Mouse (Mus musculus) right cerebral cortex, postnatal 10 days (tissue): Measurements from ENCODE around the gene Zfp653.

Experiments
- DNase-seq, 2 experiments: peaks; one replicate each; pipeline ENCODE4 v3.0.0; 2021; ENCODE audit warnings: low spot score in 2 of 2

Zfp653 gene

DNA sequence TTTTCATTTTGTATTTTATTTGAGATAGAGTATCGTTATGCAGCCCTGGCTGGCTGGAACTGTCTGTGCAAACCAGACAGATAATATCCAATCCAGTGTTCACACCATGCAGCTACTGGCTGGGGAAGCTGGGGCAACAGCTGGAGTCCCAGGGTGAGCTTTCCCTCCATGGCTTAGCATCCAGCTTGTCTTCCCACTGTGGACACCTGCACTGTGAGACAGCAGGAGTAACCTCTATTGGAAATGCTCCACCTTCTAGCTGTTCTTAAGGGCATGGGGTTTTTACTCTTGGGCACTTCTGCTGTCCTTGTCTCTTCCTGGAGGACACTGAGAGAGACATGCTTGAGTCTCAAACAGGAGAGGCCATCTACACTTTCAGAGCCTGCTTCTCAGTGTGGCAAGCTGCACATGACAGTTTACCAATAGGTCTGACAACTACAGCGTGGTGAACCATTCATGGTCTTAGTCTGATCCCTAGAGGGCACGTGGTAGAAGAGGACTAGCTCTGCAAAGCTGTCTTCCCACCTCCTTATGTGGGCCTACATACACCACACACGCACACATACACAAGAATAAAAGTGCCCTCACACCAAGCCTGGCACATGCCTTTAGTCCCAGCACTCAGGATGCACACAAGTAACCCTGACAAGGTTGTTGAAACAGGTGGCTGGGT is 1.2 kb downstream of the Zfp653 start:
- DNase-seq: no peak

DNA sequence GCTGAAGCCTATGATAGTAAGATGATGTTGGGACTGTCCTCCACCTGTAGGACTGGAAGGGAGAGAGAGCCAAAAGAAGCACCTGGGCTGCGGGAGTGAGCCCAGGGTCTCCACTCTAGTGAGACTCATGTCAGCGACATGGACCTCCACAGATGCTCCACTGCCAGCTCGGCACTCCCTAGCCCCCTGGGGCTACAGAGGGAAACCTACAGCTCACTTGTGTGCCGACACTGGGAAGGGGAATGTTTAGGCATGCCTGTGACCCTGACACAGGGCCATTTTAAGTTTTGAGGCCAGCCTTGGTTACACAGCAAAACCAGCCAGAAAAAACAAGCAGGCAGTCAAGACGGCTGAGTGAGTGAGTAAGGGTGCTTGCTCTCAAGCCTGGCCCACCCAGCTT is 4.0 kb downstream of the Zfp653 start:
- no peak for DNase-seq

DNA sequence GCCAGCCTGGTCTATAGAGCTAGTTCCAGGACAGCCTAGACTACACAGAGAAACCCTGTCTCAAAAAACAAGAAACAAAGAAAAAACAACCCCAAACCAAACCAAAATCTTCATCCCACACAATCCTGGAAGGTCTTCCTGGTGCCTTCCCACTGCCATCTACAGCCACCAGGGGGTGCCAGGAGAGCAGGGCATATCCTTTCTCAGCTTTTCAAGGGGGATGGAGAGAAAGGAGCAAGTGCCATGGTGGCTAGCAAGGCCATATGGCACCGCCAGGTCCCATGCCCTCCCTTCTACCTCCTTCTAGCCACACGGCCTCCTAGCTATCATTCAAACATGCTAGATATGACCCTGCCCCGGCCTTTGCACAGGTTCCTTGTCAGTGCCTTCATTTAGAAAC is 4.7 kb downstream of the Zfp653 start:
- DNase-seq: peak in 1 of 2 experiments; percentile 66

DNA sequence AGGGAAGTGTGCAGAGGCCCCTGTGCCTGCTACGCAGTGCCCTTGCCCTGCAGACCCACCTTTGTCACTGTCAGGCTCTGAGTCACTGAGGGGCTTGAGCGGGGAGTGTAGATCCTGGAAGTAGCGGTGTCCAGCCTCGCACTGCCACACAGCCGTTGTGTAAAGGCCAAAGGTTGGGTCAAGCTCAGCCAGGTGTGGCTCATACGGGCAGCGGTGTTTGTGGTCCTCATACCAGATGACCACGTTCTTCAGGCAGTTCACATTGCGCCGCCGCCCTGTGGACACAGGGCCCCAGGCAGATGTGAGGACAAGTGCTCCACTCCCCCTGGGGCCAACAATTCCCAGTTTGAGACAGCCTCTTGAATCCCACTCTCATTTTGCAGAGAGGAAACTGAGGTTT is 5.5 kb downstream of the Zfp653 start:
- DNase-seq: no peak

DNA sequence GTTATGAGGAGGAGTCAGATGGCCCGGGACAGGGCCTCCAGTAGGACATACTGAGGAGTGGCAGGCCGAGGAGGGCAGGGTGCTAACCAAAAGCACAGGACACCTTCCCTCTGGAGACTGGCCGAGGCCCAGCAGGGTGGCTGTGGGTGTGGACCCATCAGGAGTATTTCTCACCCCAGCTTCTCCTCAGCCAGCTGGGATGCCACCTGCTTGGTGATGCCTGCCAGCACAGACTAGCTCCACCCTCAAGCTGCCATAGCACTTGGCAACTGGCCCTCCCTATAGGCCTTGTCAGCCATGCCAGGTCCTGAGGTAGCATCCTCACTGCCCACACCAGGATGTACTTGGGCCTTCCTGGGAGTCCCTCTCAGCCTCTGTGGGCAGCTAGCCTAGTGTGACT is 6.8 kb downstream of the Zfp653 start:
- peak; percentile 50 to 62 for DNase-seq

DNA sequence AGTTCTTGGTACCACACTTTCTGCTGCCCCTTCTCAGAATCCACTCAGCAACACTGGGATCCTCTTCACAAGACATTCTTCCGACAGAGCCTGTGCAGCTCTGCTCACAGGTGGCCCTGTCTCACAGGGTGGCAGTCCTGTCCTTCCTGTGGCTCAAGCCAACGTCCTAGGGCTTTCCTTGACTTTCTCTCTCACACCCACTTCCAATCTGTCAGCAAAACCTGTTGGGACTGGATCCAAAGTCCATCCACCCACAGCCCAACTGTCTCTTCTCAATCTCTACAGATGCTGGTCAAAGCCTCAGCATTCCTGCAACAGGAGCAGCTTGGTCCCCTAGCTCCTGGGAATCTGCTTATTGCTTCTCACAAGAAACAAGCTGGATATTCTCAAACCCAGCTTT is 9.8 kb downstream of the Zfp653 start:
- DNase-seq: peak; percentile 45 to 63

DNA sequence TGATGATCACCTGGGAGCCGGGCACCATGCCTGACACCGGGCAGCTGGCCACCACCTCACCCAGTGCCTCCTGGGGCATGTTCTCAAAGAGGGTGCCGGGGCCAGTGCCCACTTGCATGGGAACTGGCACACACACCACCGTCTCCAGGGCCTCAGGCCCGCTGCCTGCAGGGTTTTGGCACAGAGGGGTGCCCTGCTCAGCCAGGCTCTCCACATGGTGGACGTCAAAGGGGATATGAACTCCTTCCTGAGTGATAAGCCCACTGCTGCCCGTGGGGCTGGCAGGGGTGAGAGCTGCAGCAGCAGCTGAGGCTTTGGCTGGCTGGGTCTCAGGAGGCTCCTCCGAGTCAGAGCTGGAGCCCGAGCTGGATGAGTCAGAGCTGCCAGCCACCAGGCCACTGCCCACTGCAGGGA is 13.2 kb downstream of the Zfp653 start:
- peak; percentile 53 to 61 for DNase-seq

DNA sequence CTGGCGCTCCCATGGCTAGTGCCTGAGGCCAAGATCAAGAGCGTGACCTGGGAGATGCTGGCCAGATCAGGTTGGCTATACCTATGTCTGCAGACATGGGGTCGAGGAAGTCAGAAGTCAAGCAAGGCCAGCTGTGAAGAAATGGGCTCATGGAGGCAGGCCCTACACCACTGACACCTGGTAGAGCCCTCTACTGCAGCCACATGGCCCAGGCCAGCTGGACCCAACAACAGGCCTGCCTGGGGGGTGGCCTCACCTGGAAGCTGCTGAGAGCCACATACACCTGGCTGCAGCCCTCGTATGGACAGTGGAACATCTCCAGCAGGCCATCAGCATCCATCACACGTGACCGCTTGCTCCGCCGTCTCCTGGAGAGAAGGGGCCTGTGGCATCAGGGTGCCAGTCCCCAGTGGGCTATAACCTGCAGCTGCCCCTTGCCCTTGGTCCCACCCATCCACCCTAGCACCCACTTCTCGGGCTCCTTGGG is 14.1 kb downstream of the Zfp653 start:
- DNase-seq: peak; percentile 29 to 54

DNA sequence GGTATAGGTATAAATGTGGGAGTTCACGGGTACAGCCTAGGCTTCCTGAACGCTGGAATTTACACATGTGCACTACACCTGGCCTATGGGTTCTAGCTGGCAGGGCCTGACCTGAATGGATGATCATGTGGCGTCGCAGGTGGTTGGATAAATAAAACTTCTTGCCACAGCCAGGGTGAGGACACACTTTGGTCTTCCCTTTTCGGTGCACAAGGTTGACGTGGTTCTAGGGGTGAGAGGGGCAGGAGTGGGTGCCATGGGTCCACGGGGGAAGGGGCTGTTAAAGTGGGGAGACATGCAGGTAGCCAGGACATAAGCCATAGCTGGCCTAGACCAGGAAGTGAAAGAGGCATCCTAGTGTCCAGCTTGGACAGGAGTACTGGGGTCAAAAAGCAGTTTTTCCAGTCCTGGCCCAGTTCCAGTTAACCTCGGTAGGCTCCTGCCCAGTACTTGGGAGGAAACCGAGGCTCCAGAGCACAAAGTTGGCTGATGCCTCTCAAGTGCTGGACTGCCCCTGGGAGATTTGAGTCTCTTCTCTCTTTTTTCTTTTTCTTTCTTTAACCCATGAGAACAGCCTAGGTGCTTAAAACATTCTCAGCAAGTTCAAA is 14.8 kb downstream of the Zfp653 start:
- peak; percentile 26 to 48 for DNase-seq

DNA sequence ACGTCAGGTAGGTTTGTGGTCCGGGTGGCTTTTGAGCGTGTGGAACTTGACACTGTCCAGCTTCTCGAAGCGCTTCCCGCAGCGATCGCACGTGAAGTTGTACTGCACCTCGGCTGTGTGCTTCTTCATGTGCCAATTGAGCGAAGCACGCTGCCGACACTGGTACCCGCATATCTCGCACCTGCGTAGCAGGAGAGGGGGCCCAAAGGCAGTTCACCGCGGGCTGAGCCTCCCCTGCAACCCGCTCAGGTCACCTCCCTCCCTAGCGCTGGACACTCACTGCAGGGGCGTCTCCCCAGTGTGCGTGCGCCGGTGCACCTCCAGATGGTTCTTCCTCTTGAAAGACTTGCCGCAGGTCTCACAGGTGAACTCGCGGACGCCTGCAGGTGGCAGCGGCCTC is 15.5 kb downstream of the Zfp653 start:
- DNase-seq: peak; percentile 37 to 54

DNA sequence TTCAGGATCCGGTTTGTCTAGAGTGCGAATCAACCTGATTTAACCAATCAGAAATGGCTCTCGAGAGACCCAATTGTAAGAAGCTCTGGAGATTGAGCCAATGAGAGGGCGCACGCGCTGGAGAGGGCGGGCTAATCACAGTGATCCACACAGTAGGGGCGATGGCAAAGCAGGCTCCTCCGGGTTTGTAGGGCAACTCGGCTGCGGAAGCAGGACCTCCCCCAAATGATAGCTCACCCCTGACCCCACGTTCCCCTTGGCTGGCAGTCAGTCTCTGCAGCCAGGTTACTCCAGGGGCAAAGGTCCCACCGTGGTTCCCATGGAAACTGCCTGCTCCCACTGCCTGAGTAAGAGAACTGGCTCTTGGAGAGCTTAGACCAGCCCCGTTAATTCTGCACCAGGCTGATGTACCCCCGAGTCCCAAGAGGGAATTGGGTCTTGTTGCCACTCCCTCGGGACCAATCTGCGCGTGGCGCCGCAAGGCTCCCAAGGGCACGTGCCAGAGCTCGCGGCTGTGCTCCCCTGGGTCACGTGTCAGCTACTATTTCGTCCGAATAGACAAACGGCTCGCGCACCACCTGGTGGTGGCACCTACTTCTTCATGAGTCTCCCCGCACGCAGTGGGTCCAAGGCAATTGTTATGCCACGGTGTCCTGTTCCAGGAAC is 16.6 kb downstream of the Zfp653 start:
- DNase-seq: peak; percentile 90 to 92

DNA sequence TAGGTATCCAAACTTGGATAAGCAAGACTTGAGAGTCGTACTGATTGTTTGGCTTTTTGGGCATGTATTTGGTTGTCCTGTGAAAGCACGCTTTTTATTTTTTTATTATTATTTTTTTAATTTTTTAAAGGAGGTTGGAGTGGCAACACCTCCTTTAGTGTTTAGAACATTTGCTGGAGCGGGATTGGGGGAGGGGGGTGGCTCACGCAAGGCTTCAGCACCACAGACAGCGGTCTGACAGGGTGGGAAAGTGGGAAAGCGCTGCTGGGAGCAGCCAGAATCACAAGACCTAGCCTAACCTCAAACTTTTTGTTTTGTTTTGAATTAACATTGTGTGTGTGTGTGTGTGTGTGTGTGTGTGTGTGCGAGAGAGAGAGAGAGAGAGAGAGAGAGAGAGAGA is 17.5 kb downstream of the Zfp653 start:
- no peak for DNase-seq

DNA sequence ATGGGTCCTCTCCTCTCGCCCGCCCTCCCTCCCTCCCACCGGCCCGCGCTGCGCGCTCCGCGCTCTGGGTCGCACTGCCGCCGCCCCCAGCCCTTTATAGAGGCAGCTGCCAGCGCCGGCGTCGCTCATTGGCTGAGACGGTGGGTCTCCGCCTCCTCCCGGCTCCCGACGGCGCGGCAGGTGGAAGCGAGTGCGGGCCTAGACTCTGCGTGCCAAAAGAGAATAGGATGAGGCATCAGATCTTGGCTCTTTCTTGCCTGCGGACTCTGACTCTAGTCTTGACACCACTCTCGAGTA is 19.3 kb downstream of the Zfp653 start, which contains the start of gene Elavl3:
Elavl3 (minus strand) TSS at position 66 of the 297 bp plus-strand sequence.
- peak; percentile 93 to 94 for DNase-seq

DNA sequence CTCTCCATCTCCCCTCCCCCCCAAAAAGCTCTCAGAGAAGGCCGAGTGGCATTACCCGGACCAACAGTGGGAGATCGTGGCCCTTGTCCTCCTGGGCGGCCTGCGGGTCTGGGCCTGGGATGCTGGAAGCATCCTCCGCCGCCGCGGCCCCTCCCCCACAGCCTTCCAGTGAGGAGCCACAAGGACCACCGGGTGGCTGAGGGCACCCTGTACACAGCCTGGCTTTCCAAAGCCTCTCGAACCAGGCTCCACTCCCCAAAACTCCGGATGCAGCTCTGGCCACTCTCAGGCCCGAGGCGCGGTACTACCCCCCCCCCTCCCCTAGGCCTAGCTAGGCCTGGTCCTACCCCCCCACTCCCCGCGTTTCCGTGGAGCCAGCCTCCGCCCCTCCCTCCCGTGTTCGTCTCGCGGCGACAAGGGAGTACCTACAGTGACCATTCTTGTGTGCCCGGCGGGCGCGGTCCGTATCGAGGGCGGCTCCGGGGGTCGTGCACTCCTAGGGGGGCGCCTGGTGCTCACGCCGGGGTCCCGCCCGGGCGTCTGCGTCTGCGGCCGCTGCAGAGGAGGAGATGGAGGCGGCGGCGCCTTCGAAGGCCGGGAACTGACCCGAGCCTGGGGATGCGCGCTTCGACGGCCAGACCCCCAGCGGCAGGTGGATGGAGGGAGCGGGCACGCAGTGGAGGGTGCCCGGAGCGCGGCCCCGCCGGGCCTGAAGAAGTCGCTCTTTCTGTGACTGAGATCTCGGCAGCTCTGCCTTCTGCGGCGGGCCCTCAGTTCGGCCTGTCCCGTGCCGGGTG is 19.8 kb downstream of the Zfp653 start:
- peak; percentile 69 to 71 for DNase-seq

DNA sequence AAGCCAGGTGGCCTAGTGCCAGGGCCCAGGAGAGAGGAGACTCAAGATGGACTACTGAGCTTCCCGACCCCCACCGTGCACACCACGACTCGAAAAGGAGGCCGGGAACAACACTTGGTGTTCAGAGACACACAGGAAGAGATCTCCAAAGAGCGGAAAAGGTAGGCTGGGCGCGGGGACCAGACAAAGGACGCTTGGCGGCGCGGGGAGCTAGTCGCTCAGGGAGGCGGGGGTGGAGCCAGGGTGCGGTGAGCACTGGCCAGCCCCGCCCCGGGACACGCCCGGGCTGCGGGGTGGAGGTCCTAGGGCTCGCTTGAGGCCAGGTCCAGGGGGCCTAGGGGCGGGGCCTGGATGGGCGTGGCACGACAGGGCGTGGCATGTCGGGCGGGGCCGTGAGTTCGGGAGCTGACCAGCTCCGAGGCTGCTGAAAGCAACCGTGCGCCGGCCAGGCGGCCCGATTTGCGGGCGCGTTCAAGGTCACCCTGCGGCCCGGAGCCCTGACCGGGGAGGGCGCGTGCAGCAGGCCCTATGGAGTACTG is 20.8 kb downstream of the Zfp653 start:
- peak; percentile 73 to 80 for DNase-seq

DNA sequence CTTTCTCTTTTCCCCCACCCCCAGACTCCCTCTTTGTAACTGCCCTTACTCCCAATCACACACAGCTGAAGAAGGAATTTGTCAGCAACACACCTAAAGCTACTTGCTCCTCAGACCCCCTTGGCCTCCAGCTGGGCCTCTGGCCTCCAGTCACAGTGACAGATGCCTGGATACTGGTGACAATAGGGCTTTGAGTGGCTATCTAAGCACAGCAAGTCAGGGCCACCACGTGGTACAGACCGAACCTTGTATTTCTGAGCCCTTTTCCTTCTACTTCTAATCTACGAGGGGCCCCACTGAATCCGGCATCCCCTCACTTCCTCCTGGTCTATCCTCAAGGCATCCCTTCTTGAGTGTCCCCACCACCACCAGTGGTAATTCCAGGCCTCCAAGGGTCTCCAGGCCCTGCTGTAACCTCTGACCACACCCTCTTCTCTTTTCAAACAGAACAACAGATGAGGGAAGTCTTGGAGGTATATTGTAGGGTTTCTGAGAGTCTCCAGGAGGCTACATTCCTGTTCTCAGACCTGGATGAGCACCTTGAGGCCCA is 21.4 kb downstream of the Zfp653 start:
- no peak for DNase-seq

DNA sequence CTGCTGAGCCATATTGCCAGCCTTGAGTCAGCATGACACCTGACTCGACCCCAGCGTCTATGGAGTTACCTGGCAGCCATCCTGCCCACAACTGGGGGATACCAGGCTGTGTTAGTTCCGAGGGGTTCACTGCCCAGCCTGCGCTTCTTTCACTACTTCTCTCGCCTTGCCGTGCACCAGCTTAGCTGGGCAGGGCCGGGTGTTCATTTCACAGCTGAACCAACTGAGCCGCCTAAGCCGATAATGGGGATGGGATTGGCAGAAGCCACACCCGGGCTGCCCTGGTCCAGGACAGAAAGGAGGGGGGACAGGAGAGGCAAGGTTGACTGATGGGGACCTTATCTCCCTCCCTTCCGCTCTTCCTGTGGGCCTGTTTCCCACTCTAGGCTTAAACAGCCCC is 21.9 kb downstream of the Zfp653 start:
- peak in 1 of 2 experiments; percentile 37 for DNase-seq

DNA sequence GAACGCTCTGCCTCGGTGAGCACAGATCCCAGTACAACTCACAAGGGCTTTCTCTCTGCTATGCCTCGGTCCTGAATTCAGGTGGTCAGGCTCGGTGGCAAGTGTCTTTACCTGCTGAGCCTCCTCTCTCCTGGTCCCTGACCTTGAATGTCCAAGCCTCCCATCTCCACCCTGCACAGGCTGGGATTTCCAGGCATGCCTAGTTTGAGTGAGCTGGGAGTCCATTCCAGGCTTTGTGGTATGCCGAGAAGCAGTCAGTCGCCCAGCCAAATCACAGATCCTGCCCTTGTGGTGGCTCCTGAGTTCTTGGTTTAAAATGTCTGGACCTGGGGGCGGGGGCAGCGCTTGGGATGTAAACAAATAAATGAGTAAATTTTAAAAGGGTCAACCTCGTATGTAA is 23.8 kb downstream of the Zfp653 start:
- DNase-seq: no peak

DNA sequence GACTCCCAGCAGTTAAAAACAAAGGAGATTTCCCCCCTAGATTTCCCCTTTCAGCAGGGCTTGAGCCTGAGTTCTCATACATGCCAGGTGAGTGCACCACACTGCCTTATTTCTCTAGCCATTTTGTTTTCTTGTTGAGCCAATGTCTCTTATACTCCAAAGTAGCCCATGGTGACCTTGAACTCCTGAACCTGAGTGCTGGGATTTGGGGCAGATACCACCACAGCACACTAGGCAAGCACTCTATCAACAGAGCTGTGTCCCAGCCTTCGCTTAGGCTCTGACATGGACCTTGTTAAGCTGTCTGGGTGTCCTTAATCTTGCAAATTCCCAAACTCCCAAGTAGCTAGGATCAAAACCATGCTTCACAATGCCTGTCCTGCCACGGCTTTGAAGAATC is 29.3 kb downstream of the Zfp653 start:
- no peak for DNase-seq

DNA sequence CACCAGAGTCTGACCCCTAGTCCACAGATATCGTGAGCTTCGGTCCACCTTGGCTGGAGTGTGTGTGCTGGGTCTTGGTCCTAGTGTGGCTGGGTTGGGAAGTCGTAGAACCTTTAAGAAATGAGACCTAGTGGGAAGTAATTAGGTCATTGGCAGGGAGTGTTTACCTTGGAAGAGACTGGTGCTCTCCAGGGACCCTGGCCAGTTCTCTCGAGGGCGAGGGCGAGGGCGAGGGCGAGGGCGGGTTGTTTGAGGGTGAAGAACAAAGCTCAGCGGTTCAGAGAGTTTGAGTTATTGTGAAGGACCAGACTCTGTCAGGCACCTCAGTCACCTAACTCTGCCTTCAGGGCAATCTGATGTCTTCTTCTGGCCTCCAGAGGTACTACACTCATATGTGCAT is 33.4 kb downstream of the Zfp653 start:
- DNase-seq: no peak

DNA sequence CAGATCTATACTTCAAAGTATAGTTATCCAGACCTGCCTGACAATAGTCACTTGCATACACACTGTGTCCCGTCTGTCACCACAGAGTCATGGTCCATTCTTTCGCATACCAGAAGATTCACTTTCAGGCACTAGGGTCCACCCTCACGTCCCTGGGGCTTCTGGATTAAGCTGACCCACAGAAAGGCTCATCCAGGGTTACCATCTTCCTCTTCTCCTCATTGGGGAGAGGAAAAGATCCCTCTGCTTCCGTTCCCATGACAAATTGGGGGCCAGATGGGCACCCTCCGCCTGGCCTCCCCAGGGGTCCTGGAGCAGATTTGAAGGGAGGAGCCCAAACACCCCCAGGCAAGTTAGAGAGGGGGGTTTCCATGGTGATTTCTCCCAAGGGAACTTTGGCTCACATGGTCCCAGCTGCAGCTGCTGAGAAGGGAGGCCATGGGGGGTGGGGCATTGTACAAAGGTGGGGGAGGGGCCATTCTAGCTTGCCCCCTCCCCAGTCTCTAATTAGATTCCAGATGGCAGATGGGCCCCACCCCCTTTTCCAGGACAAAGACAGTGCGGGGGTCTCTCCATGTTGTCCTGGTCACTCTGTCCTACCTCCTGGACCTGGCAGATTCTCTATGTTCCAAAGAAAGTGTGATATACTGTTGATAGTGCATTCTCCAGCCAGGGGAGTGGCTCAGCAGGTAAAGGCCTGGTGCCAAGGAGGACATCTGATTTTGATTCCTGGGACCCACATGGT is 35.7 kb downstream of the Zfp653 start:
- no peak for DNase-seq
